Mouse (Mus musculus) MEL (cell line): ENCODE results near the gene Vegfb. TPM values are rescaled to one million over a fixed set of nuclear protein-coding genes. Genes with fewer than 3 reads are reported as not detected.

Experiments
- DNase-seq: peaks from one replicate; pipeline ENCODE4 v3.0.0; 2011; ENCODE audit warnings: low read depth, low spot score
- H3K27ac ChIP-seq: 2 replicates; pipeline ENCODE4 v1.5.1; 2012; ENCODE audit warnings: low read depth, mild to moderate bottlenecking, control low read depth, low read length, moderate library complexity; ENCODE audit not compliant: control insufficient read depth
- H3K27me3 ChIP-seq, 2 experiments: fragments of 150-350 bp in 1 of 2; sonication (generic) in 1 of 2; 2 replicates each; pipeline ENCODE4 v1.6.1; 2012; ENCODE audit warnings: low read length in 2 of 2, mild to moderate bottlenecking in 2 of 2, improper control_type of control experiment in 1 of 2, moderate library complexity in 1 of 2; ENCODE audit not compliant: insufficient read depth in 2 of 2, control insufficient read depth in 1 of 2
- H3K36me3 ChIP-seq, 2 experiments: 2 replicates each; pipeline ENCODE4 v1.6.1; 2012 to 2014; ENCODE audit warnings: low read length in 2 of 2, improper control_type of control experiment in 1 of 2, inconsistent platforms in 1 of 2, mild to moderate bottlenecking in 1 of 2; ENCODE audit not compliant: insufficient read depth in 2 of 2, control insufficient read depth in 1 of 2
- H3K4me1 ChIP-seq, 2 experiments: fragments of 150-350 bp in 1 of 2; sonication (generic) in 1 of 2; 2 replicates each; pipeline ENCODE4 v1.6.1; 2012; ENCODE audit warnings: low read length in 2 of 2, improper control_type of control experiment in 1 of 2, mild to moderate bottlenecking in 1 of 2; ENCODE audit not compliant: insufficient read depth in 2 of 2, control insufficient read depth in 1 of 2
- H3K4me3 ChIP-seq, 2 experiments: fragments of 150-350 bp in 1 of 2; sonication (generic) in 1 of 2; 2 replicates each; pipeline ENCODE4 v1.5.1; 2012; ENCODE audit warnings: low read depth in 2 of 2, low read length in 2 of 2, mild to moderate bottlenecking in 2 of 2, moderate library complexity in 2 of 2, control low read depth in 1 of 2, improper control_type of control experiment in 1 of 2; ENCODE audit not compliant: control insufficient read depth in 1 of 2, insufficient read depth in 1 of 2
- H3K79me2 ChIP-seq: 2 replicates; pipeline ENCODE4 v1.6.1; 2012; ENCODE audit warnings: mild to moderate bottlenecking, low read length, moderate library complexity; ENCODE audit not compliant: control insufficient read depth, poor library complexity, insufficient read depth
- H3K9ac ChIP-seq: 2 replicates; pipeline ENCODE4 v1.6.1; 2012; ENCODE audit warnings: low read depth, mild to moderate bottlenecking, control low read depth, low read length, moderate library complexity; ENCODE audit not compliant: control insufficient read depth, poor library complexity, severe bottlenecking
- H3K9me3 ChIP-seq: fragments of 150-350 bp; sonication (generic); replicated peaks from 2 replicates; pipeline ENCODE4 v1.6.1; 2012; ENCODE audit warnings: mild to moderate bottlenecking, low read length, improper control_type of control experiment, moderate library complexity; ENCODE audit not compliant: insufficient read depth
- BHLHE40 ChIP-seq: IDR thresholded peaks from 2 replicates; pipeline ENCODE4 v1.6.1; 2012; ENCODE audit warnings: low read depth, mild to moderate bottlenecking, inconsistent platforms, low read length, improper control_type of control experiment, borderline replicate concordance
- CHD1 ChIP-seq: IDR thresholded peaks from 2 replicates; pipeline ENCODE4 v1.6.1; 2012; ENCODE audit warnings: low read depth, mild to moderate bottlenecking, inconsistent platforms, low read length, improper control_type of control experiment
- E2F4 ChIP-seq: IDR thresholded peaks from 2 replicates; pipeline ENCODE4 v1.6.1; 2011; ENCODE audit warnings: low read depth, low read length, improper control_type of control experiment, borderline replicate concordance
- ELF1 ChIP-seq: IDR thresholded peaks from 2 replicates; pipeline ENCODE4 v1.6.1; 2014; ENCODE audit warnings: low read depth, mild to moderate bottlenecking, inconsistent platforms, low read length, improper control_type of control experiment, moderate library complexity
- ETS1 ChIP-seq: IDR thresholded peaks from 2 replicates; pipeline ENCODE4 v1.6.1; 2012; ENCODE audit warnings: low read depth, mild to moderate bottlenecking, inconsistent platforms, low read length, improper control_type of control experiment, moderate library complexity
- GATA1 ChIP-seq: IDR thresholded peaks from 2 replicates; pipeline ENCODE4 v1.6.1; 2011; ENCODE audit warnings: low read depth, low read length, improper control_type of control experiment
- MAZ ChIP-seq: IDR thresholded peaks from 2 replicates; pipeline ENCODE4 v1.6.1; 2012; ENCODE audit warnings: low read depth, mild to moderate bottlenecking, inconsistent platforms, low read length, improper control_type of control experiment
- MEF2A ChIP-seq: IDR thresholded peaks from 2 replicates; pipeline ENCODE4 v1.6.1; 2014; ENCODE audit warnings: low read depth, mild to moderate bottlenecking, inconsistent platforms, low read length, improper control_type of control experiment; ENCODE audit not compliant: poor library complexity, insufficient replicate concordance, severe bottlenecking; ENCODE audit errors: extremely low read depth
- MXI1 ChIP-seq: IDR thresholded peaks from 2 replicates; pipeline ENCODE4 v1.6.1; 2011; ENCODE audit warnings: mild to moderate bottlenecking, low read depth, low read length, improper control_type of control experiment
- MYC ChIP-seq: IDR thresholded peaks from 2 replicates; pipeline ENCODE4 v1.6.1; 2011; ENCODE audit warnings: low read depth, mild to moderate bottlenecking, low read length, improper control_type of control experiment, moderate library complexity
- POLR2A ChIP-seq, 2 experiments: IDR thresholded peaks; 2 replicates each; pipeline ENCODE4 v1.6.1; 2011 to 2012; ENCODE audit warnings: low read length in 2 of 2, mild to moderate bottlenecking in 2 of 2, control low read depth in 1 of 2, improper control_type of control experiment in 1 of 2, low read depth in 1 of 2, moderate library complexity in 1 of 2; ENCODE audit not compliant: control insufficient read depth in 1 of 2, insufficient read depth in 1 of 2, poor library complexity in 1 of 2
- POLR2AphosphoS2 ChIP-seq: IDR thresholded peaks from 2 replicates; pipeline ENCODE4 v1.6.1; 2011; ENCODE audit warnings: low read length, improper control_type of control experiment
- RCOR1 ChIP-seq: IDR thresholded peaks from 2 replicates; pipeline ENCODE4 v1.6.1; 2012; ENCODE audit warnings: low read depth, mild to moderate bottlenecking, inconsistent platforms, low read length, improper control_type of control experiment
- TBP ChIP-seq: IDR thresholded peaks from 2 replicates; pipeline ENCODE4 v1.8.0; 2011; ENCODE audit warnings: low read depth, low read length, improper control_type of control experiment
- TCF12 ChIP-seq: IDR thresholded peaks from 2 replicates; pipeline ENCODE4 v1.6.1; 2014; ENCODE audit warnings: low read depth, mild to moderate bottlenecking, inconsistent platforms, low read length, improper control_type of control experiment, moderate library complexity
- ZMIZ1 ChIP-seq: IDR thresholded peaks from 2 replicates; pipeline ENCODE4 v1.6.1; 2012; ENCODE audit warnings: low read depth, mild to moderate bottlenecking, inconsistent platforms, low read length, improper control_type of control experiment, moderate library complexity
- polyA plus RNA-seq, 2 experiments: library from polyadenylated mRNA; stranded (reverse) in 1 of 2; unstranded in 1 of 2; fragments of >175 nt in 1 of 2; fragments of >200 nt in 1 of 2; gene quantifications; 2 replicates each; pipeline versions ENCODE4 v1.2.1 to v1.2.4; 2012; ENCODE audit warnings: low replicate concordance in 2 of 2, low read depth in 1 of 2; ENCODE audit not compliant: insufficient read length in 2 of 2, insufficient read depth in 1 of 2, missing spikeins in 1 of 2
- total RNA-seq: library from RNA; depleted of rRNA; stranded (reverse); fragments of 300-350 nt; gene quantifications from 2 replicates; pipeline ENCODE4 v1.2.3, GENCODE M21; 2012

Gene Vegfb
- total and polyA plus RNA-seq, 3 experiments = 11.2 to 67.6 TPM; not detected in 1

DNA sequence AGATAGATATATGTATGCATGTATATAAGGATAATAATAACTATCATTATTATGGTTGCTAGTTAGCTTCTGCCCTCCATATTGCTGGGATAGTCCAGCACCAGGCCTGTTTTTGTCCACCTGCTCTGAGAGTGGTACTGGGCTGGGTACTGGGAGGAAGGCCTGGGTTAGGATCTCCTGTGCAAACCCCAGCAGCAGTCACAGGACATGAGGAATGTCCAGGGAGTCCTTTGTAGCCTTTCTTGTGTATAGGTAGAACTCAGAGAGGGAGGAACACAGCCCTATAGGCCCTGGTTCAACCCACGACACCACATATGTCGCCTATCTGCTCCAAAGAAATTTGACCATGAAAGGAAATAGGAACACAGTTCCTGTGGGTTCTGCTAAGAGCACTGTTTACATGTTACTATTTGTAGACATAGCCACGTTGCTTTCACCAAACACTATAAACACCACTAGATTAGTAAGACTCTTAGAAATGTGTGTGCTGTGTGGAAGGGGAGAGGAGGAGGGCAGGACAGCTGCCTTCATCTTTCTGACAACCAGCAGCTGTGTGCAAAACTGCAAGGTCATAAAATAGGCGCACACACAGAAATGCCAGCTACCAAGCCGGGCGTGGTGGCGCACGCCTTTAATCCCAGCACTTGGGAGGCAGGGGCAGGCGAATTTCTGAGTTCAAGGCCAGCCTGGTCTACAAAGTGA is 19.6 kb upstream of the Vegfb start:
- no peak for DNase-seq
- H3K36me3 ChIP-seq = peaks cover 0 to 22% of the 10 kb centered on the region in 2 experiments; a peak in 2 of 4 replicates
- TF ChIP-seq GATA1 (no peak), POLR2AphosphoS2 (no peak), RCOR1 (no peak), ELF1 (no peak), TCF12 (no peak), ZMIZ1 (no peak), CHD1 (no peak), MYC (no peak), E2F4 (no peak)

GRCm38 (mm10) chr19:6999360-7000063 is 12.1 kb upstream of the Vegfb start:
- Histone ChIP-seq H3K36me3 (peaks cover 0 to 17% of the 10 kb centered on the region in 2 experiments; a peak in 2 of 4 replicates), H3K27me3 (no peaks in the 10 kb centered on the region)

More for the DNA sequence above, 19.6 kb upstream of the Vegfb start:
- Histone ChIP-seq H3K9me3 (no peaks in the 10 kb centered on the region), H3K79me2 (no peaks in the 10 kb centered on the region), H3K9ac (no peak overlapping the region), H3K4me3 (no peak overlapping the region), H3K4me1 (no peaks in the 10 kb centered on the region), H3K27ac (no peak overlapping the region), H3K27me3 (no peaks in the 10 kb centered on the region)

DNA sequence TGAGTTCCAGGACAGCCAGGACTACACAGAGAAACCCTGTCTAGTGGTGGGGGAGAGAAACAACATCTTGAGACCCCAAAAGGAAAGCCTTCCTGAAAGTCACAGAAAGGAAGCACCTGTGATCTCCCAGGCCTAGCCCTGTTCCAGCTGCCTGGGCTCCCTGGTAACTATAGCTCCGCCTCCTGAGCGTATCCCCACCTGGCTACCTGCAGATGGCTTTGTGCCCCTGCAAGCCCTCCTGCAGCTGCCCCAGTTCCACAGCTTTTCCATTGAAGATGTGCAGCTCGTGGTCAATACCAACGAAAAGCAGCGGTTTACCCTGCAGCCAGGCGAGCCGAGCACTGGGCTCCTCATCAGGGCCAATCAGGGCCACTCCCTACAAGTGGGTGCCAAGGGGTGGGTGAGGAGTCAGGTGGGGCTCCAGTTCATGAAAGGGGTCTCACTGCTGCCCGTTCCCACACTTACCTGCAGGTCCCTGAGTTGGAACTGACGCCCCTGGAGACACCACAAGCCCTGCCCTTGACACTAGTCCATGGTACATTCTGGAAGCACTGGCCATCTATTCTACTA is 10.4 kb upstream of the Vegfb start:
- peaks cover 2% of the 10 kb centered on the region; the same call in 1 of the 2 replicates for H3K79me2 ChIP-seq
- TF ChIP-seq BHLHE40 (no peak), ETS1 (no peak), POLR2AphosphoS2 (0 out of 2 replicates have a peak, but pooled peaks have one; percentile 69), POLR2A (IDR thresholded peaks at IDR 0.05; ENCODE audit: control insufficient read depth in 1 of 2, insufficient read depth in 1 of 2, low read depth in 1 of 2, low read length in 2 of 2, poor library complexity in 1 of 2) (peak in 1 of 2 experiments; percentile 32; a peak in 2 of 4 replicates), ELF1 (no peak)
- TF ChIP-seq, all 39 proteins: peak for 2
- Histone ChIP-seq H3K27ac (no peak overlapping the region), H3K4me1 (peaks cover 0 to 18% of the 10 kb centered on the region in 2 experiments; a peak in 3 of 4 replicates), H3K9ac (no peak overlapping the region), H3K36me3 (peaks cover 0 to 11% of the 10 kb centered on the region in 2 experiments; a peak in 2 of 4 replicates), H3K9me3 (no peaks in the 10 kb centered on the region), H3K27me3 (no peaks in the 10 kb centered on the region), H3K4me3 (no peak overlapping the region)
- DNase-seq = no peak

More at GRCm38 (mm10) chr19:6999360-7000063, 12.1 kb upstream of the Vegfb start:
- Histone ChIP-seq H3K9me3 (no peaks in the 10 kb centered on the region), H3K9ac (no peak overlapping the region), H3K4me3 (no peak overlapping the region), H3K4me1 (peaks cover 0 to 15% of the 10 kb centered on the region in 2 experiments; a peak in 3 of 4 replicates), H3K79me2 (peaks cover 2% of the 10 kb centered on the region; the same call in 1 of the 2 replicates), H3K27ac (no peak overlapping the region)
- no peak for TF ChIP-seq TBP
- TF ChIP-seq MAZ = no peak
- TF ChIP-seq MXI1 = no peak
- no peak for TF ChIP-seq MEF2A
- no peak for TF ChIP-seq ELF1
- no peak for TF ChIP-seq TCF12
- no peak for DNase-seq
